Mouse (Mus musculus): ENCODE measurements around the gene Pitpnm2. TPM values are rescaled to one million over a fixed set of nuclear protein-coding genes. Genes with fewer than 3 reads are reported as not detected.

Gene Pitpnm2
- polyA plus RNA-seq, 1 experiment from 2014 or later: 1.3 TPM

- 0 out of 2 replicates have a peak overlapping the region, but pooled peaks have one; percentile 18 for H3K27ac ChIP-seq
- H3K36me3 ChIP-seq: peaks cover 26% of the 10 kb centered on the region
- DNase-seq (no peak), ATAC-seq (ENCODE audit: low read depth) (no peak)
- no peaks in the 10 kb centered on the region for H3K27me3 ChIP-seq
- H3K4me2 ChIP-seq: peak overlapping the region; percentile 94; the same call in 1 of the 2 replicates
- H3K9ac ChIP-seq: no peak overlapping the region
- H3K9me3 ChIP-seq (replicated peaks): no peaks in the 10 kb centered on the region
- WGBS (ENCODE audit: insufficient replicate concordance): 38% methylated on average over 7 of the region's 7 CpGs
- 0 out of 2 replicates have a peak overlapping the region, but pooled peaks have one; percentile 75 for H3K4me3 ChIP-seq (replicated peaks)
- H3K4me1 ChIP-seq (replicated peaks): peaks cover 51% of the 10 kb centered on the region
Measured at GRCm38 (mm10) chr5:124247296-124247695, 2.3 kb downstream of the Pitpnm2 start.

- Histone ChIP-seq H3K4me3 (replicated peaks) (no peak overlapping the region), H3K9me3 (replicated peaks) (no peaks in the 10 kb centered on the region), H3K4me1 (replicated peaks) (peaks cover 59% of the 10 kb centered on the region), H3K36me3 (peaks cover 26% of the 10 kb centered on the region), H3K27ac (no peak overlapping the region), H3K27me3 (no peaks in the 10 kb centered on the region), H3K4me2 (no peak overlapping the region), H3K9ac (no peak overlapping the region)
- ATAC-seq (ENCODE audit: low read depth): no peak
- no peak for DNase-seq
- WGBS (ENCODE audit: insufficient replicate concordance): 83% methylated on average over 7 of the region's 7 CpGs
Measured at GRCm38 (mm10) chr5:124244885-124245284, 4.7 kb downstream of the Pitpnm2 start.

GRCm38 (mm10) chr5:124244449-124244848 lies 5.1 kb downstream of the Pitpnm2 start:
- Histone ChIP-seq H3K36me3 (peaks cover 26% of the 10 kb centered on the region), H3K9ac (no peak overlapping the region), H3K4me3 (replicated peaks) (no peak overlapping the region), H3K4me1 (replicated peaks) (peaks cover 60% of the 10 kb centered on the region), H3K27ac (no peak overlapping the region), H3K9me3 (replicated peaks) (no peaks in the 10 kb centered on the region), H3K27me3 (no peaks in the 10 kb centered on the region), H3K4me2 (no peak overlapping the region)
- ATAC-seq (ENCODE audit: low read depth) (no peak), DNase-seq (no peak)
- 85% methylated on average over 8 of the region's 8 CpGs for WGBS (ENCODE audit: insufficient replicate concordance)

- WGBS (ENCODE audit: insufficient replicate concordance): 81% methylated on average over 9 of the region's 9 CpGs
- Histone ChIP-seq H3K9ac (no peak overlapping the region), H3K4me1 (replicated peaks) (peaks cover 60% of the 10 kb centered on the region), H3K4me2 (no peak overlapping the region), H3K4me3 (replicated peaks) (no peak overlapping the region), H3K9me3 (replicated peaks) (no peaks in the 10 kb centered on the region), H3K36me3 (peaks cover 26% of the 10 kb centered on the region), H3K27ac (no peak overlapping the region; the same call in 1 of the 2 replicates), H3K27me3 (no peaks in the 10 kb centered on the region)
- DNase-seq (no peak), ATAC-seq (ENCODE audit: low read depth) (no peak)
Measured at GRCm38 (mm10) chr5:124243236-124243901, 6.2 kb downstream of the Pitpnm2 start.

GRCm38 (mm10) chr5:124241686-124242444 lies 7.7 kb downstream of the Pitpnm2 start:
- DNase-seq (no peak), ATAC-seq (ENCODE audit: low read depth) (no peak)
- Histone ChIP-seq H3K27ac (no peak overlapping the region), H3K36me3 (peaks cover 26% of the 10 kb centered on the region), H3K27me3 (no peaks in the 10 kb centered on the region), H3K9ac (no peak overlapping the region), H3K4me3 (replicated peaks) (no peak overlapping the region), H3K9me3 (replicated peaks) (no peaks in the 10 kb centered on the region), H3K4me1 (replicated peaks) (peaks cover 53% of the 10 kb centered on the region), H3K4me2 (no peak overlapping the region)
- 36% methylated on average over 10 of the region's 10 CpGs for WGBS (ENCODE audit: insufficient replicate concordance)

- Histone ChIP-seq H3K27ac (no peak overlapping the region), H3K9ac (no peak overlapping the region), H3K9me3 (replicated peaks) (no peaks in the 10 kb centered on the region), H3K36me3 (peaks cover 22% of the 10 kb centered on the region), H3K4me3 (replicated peaks) (no peak overlapping the region), H3K4me1 (replicated peaks) (peaks cover 60% of the 10 kb centered on the region), H3K27me3 (no peaks in the 10 kb centered on the region), H3K4me2 (no peak overlapping the region)
- ATAC-seq (ENCODE audit: low read depth): no peak
- no peak for DNase-seq
- WGBS (ENCODE audit: insufficient replicate concordance): 63% methylated on average over 22 of the region's 22 CpGs
Measured at GRCm38 (mm10) chr5:124240841-124241685, 8.5 kb downstream of the Pitpnm2 start.

GRCm38 (mm10) chr5:124236180-124236579 lies 13.4 kb downstream of the Pitpnm2 start:
- Histone ChIP-seq H3K4me2 (no peak overlapping the region), H3K27ac (peak overlapping the region; percentile 45; the same call in 1 of the 2 replicates), H3K4me3 (replicated peaks) (no peak overlapping the region), H3K9me3 (replicated peaks) (no peaks in the 10 kb centered on the region), H3K4me1 (replicated peaks) (peaks cover 79% of the 10 kb centered on the region), H3K36me3 (no peaks in the 10 kb centered on the region), H3K9ac (no peak overlapping the region), H3K27me3 (no peaks in the 10 kb centered on the region)
- 68% methylated on average over 4 of the region's 4 CpGs for WGBS (ENCODE audit: insufficient replicate concordance)
- no peak for ATAC-seq (ENCODE audit: low read depth)
- no peak for DNase-seq

- Histone ChIP-seq H3K4me3 (replicated peaks) (no peak overlapping the region), H3K4me2 (no peak overlapping the region), H3K9me3 (replicated peaks) (no peaks in the 10 kb centered on the region), H3K36me3 (no peaks in the 10 kb centered on the region), H3K9ac (peak overlapping the region; percentile 7; the same call in 1 of the 2 replicates), H3K4me1 (replicated peaks) (peaks cover 79% of the 10 kb centered on the region), H3K27me3 (no peaks in the 10 kb centered on the region), H3K27ac (peak overlapping the region; percentile 34; the same call in 1 of the 2 replicates)
- ATAC-seq (ENCODE audit: low read depth): no peak
- no peak for DNase-seq
- WGBS (ENCODE audit: insufficient replicate concordance): 80% methylated on average over 6 of the region's 6 CpGs
Measured at GRCm38 (mm10) chr5:124234778-124235177, 14.8 kb downstream of the Pitpnm2 start.

- Histone ChIP-seq H3K4me2 (no peak overlapping the region), H3K27ac (peak overlapping the region; percentile 34; the same call in 1 of the 2 replicates), H3K4me1 (replicated peaks) (peaks cover 75% of the 10 kb centered on the region), H3K9me3 (replicated peaks) (no peaks in the 10 kb centered on the region), H3K9ac (no peak overlapping the region; the same call in 1 of the 2 replicates), H3K27me3 (no peaks in the 10 kb centered on the region), H3K4me3 (replicated peaks) (no peak overlapping the region), H3K36me3 (no peaks in the 10 kb centered on the region)
- DNase-seq: no peak
- 52% methylated on average over 12 of the region's 12 CpGs for WGBS (ENCODE audit: insufficient replicate concordance)
- 0 out of 2 replicates have a peak, but pooled peaks have one; percentile 11 for ATAC-seq (ENCODE audit: low read depth)
Measured at GRCm38 (mm10) chr5:124233874-124234661, 15.5 kb downstream of the Pitpnm2 start.

GRCm38 (mm10) chr5:124233144-124233465 lies 16.5 kb downstream of the Pitpnm2 start:
- Histone ChIP-seq H3K9ac (no peak overlapping the region), H3K9me3 (replicated peaks) (no peaks in the 10 kb centered on the region), H3K27ac (peak overlapping the region; percentile 75), H3K4me1 (replicated peaks) (peaks cover 68% of the 10 kb centered on the region), H3K4me2 (no peak overlapping the region; the same call in 1 of the 2 replicates), H3K27me3 (no peaks in the 10 kb centered on the region), H3K4me3 (replicated peaks) (no peak overlapping the region), H3K36me3 (no peaks in the 10 kb centered on the region)
- no peak for ATAC-seq (ENCODE audit: low read depth)
- no peak for DNase-seq
- 77% methylated on average over 8 of the region's 8 CpGs for WGBS (ENCODE audit: insufficient replicate concordance)
